Mouse (Mus musculus): ENCODE data around the gene Hnrnpa2b1.
"Not testable (repeated sequence)": the region's sequence is repeated elsewhere in the genome, so short reads cannot be mapped to it uniquely, and the experiment has no call there.

Hnrnpa2b1 gene

GRCm38 (mm10) chr6:51469715-51470310 lies at the start of gene Hnrnpa2b1:
Hnrnpa2b1 (minus strand) TSS chr6:51469894.
- peak; percentile 99 to 100 for DNase-seq (ENCODE audit: low spot score in 2 of 2)

- no peak for DNase-seq (ENCODE audit: low spot score in 2 of 2)
These were observed 45.2 kb upstream of the Hnrnpa2b1 start for GRCm38 (mm10) chr6:51514860-51515259.

DNA sequence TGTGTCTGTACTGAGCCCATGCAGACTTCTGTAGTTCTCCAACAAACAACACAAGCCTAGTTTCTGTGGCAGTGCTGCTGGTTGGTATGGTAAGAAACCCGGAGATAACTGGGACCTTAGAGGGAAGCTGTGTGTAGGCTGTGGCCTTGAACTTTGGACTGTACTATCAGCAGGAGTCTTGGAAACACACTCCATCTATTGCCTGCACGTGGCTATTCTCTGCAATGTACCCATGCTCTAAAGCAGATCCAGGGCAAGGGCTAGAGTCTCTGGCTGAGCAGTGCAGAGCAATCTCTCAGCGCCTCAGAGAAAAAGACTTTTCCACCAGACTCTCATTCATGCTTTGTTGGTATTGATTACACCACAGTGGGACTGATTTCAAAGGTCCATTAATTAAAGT lies 44.1 kb upstream of the Hnrnpa2b1 start:
- DNase-seq (ENCODE audit: low spot score in 2 of 2), result no peak

DNA sequence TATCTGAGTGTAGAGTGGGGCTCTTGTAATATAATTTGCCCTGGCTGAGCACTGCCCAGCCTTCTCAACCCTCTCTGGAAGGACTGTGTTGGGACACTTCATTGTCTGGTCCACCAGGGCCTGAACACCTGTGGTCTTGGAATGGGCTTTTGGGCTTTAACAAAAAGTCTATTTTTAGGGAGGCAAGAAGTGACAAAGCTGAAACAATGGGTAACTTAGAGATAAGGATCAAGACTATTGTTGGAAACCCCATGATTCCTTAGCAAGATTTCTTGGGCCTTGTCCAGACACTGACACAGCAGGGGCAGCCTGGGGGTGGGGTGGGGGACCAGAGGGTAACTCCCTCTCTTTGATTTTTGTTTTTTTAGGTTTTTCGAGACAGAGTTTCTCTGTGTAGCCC lies 41.3 kb upstream of the Hnrnpa2b1 start:
- no peak for DNase-seq (ENCODE audit: low spot score in 2 of 2)

- DNase-seq (ENCODE audit: low spot score in 2 of 2), result peak; percentile 58 to 66
These were observed 40.4 kb upstream of the Hnrnpa2b1 start for GRCm38 (mm10) chr6:51510094-51510493.

- peak; percentile 70 to 79 for DNase-seq (ENCODE audit: low spot score in 2 of 2)
These were observed 39.3 kb upstream of the Hnrnpa2b1 start for GRCm38 (mm10) chr6:51508750-51509648.

- no peak for DNase-seq (ENCODE audit: low spot score in 2 of 2)
These were observed 37.9 kb upstream of the Hnrnpa2b1 start for GRCm38 (mm10) chr6:51507556-51507955.

DNA sequence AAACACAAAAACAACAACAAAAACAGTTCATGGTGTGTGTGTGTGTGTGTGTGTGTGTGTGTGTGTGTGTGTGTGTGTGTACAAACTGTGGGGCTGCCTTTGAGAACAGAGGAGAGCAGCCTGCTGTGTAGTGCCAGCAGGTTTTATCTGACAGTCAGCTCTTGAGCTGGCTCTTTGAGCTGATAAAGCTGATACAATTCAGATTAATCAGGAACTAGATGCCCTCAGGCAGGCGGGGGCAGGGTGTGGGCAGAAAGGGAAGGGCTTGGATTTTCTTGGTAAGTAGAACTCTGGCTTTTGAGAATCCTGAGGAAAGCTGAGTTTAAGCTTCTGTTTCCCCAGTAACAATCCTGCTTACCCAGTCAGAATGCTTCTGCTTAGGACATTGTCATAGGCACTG lies 36.0 kb upstream of the Hnrnpa2b1 start:
- DNase-seq (ENCODE audit: low spot score in 2 of 2), result no peak

DNA sequence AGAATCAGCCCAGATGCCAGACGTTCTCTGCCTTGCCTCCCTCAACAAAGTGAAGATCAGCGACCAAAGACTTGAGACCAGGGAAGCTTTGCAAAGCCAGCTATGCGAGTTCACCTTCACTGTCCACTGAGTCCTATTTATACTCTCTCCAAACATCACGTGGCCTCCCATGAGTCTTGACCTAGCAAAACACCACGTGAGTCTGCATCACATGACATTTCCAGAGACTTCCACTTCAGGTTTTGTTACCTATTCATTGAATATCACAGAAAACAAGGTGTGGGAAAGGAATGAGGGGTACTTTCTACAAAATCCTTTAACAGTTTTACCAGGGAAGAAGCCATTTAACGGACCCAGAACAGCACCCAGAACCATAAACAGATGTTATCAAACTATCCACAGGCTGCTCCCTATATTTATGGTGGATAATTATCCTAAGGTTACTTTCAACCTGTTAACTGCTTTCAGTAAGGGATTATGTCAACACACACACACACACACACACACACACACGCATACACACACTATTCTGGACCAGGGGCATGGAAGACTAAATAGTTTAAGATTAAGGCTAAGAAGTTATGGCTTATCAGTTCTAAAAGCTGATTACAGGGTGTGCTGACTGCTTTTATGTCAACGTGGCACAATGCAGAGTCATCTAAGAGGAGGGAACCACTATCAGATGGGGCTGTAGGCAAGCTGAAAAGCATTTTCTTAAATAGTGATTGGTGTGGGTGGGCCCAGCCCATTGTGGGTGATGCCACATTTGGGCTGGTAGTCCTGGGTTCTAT lies 27.8 kb upstream of the Hnrnpa2b1 start:
- DNase-seq (ENCODE audit: low spot score in 2 of 2), result no peak

GRCm38 (mm10) chr6:51489787-51490186 lies 20.1 kb upstream of the Hnrnpa2b1 start:
- DNase-seq (ENCODE audit: low spot score in 2 of 2), result no peak

DNA sequence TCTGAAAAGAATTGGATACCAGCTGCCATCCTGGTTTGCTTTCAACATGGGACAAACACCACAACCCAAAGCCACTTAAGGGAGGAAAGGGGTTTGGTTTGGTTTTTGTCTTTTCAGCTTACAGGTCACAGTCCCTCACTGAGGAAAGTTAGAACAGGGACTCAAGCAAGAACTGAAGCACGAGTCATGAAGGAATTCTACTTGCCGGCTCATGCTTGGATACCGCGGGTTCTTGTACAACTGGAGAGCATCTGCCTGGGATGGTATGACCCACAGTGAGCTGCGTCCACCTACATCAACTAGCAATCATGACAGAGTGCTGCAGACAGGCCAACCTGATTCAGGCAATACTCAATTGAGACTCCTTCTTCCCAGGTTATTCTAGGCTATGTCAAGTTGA lies 17.0 kb upstream of the Hnrnpa2b1 start:
- DNase-seq (ENCODE audit: low spot score in 2 of 2), result no peak

GRCm38 (mm10) chr6:51486076-51486710 lies 16.5 kb upstream of the Hnrnpa2b1 start:
- no peak for DNase-seq (ENCODE audit: low spot score in 2 of 2)

DNA sequence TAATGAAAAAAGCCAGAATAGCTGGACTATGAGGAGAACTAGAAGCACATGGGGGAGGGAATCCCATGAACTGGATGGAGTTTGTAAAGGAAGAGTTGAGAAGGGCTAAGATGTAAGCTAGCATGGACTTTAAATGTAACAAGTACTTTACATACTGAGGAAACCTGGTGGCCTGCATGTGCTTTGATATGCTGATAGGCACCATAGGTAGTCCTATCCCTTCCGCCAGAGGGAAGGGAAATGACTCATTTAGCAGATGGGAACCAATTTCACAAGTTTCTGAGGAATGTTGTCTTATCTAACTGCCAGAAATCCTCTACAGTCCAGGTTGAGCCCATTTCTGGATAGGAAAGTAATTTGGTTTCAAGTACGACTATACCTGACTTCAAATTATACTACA lies 16.0 kb upstream of the Hnrnpa2b1 start:
- no peak for DNase-seq (ENCODE audit: low spot score in 2 of 2)

- not testable (repeated sequence) for DNase-seq (ENCODE audit: low spot score in 2 of 2)
These were observed 14.9 kb upstream of the Hnrnpa2b1 start for GRCm38 (mm10) chr6:51484556-51484955.

GRCm38 (mm10) chr6:51483861-51484260 lies 14.2 kb upstream of the Hnrnpa2b1 start:
- DNase-seq (ENCODE audit: low spot score in 2 of 2), result no peak

DNA sequence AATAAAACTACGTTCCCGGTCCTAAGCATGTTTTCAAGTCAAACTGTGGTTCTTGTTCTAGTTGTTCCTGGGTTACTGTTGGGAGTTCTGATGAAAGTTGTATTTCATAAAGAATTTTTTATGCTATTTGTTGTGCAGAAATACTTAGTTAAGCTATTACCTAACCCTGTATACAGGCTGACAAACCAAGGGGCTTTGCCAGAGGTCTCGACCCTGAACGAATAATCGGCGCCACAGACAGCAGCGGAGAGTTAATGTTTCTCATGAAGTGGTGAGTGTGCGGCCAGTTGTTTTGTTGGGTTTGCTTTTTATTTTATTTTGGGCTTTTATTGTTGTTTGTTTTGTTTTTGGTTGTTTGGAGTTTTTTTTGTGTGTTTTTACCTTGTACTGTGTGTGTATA lies 11.9 kb upstream of the Hnrnpa2b1 start:
- no peak for DNase-seq (ENCODE audit: low spot score in 2 of 2)

- no peak for DNase-seq (ENCODE audit: low spot score in 2 of 2)
These were observed 9.5 kb upstream of the Hnrnpa2b1 start for GRCm38 (mm10) chr6:51479136-51479731.

GRCm38 (mm10) chr6:51472213-51472612 lies 2.5 kb upstream of the Hnrnpa2b1 start:
- DNase-seq (ENCODE audit: low spot score in 2 of 2), result no peak

GRCm38 (mm10) chr6:51471782-51472181 lies 2.1 kb upstream of the Hnrnpa2b1 start:
- no peak for DNase-seq (ENCODE audit: low spot score in 2 of 2)

- no peak for DNase-seq (ENCODE audit: low spot score in 2 of 2)
These were observed 1.4 kb upstream of the Hnrnpa2b1 start for GRCm38 (mm10) chr6:51471179-51471505.

DNA sequence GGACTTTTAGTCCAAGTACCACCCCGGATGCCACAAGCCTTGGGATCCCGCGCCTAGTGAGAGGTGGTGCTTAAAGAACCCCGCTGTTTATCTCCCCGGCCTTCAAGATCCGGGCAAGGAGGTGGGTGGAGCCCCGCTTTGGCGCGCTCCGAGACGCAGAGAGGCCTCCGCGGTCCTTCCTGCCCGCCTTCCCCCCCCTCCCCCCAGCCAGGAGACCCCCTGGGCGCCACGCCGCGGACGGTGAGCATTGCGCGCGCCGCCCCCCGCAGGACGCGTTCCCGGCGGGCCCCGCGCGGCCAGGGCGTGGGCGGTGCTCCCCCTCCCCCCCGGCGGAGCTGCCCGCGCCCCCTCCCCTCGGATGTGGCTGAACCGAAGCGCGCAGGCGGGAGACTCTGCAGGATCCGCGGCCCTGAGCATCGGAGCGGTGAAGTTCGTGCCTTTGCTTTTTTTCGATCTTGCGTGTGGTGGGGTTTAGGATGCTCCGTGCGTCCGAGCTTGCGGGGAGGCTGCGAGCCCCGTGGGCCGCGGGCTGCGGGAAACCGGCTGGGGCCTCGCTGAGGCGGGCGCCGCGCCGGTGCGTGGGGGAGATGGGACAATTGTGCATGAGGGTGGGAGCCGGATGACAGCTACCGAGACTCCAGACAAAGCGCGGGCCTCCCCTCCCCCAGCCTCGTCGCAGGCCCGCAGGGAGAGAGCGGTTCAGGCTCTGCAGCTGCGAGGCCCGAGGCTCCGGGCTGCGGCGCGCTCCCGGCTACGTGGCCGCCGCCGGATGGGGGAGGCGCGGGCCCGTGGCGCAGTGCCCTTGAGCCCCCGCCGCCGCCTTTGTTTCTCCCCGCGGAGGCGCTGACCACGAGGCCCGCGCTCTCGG lies 851 bp upstream of the Hnrnpa2b1 start, which contains the start of gene Cbx3:
TSS of gene Cbx3 (plus strand) at position 50 of the 868 bp plus-strand sequence.
- peak; percentile 46 to 59 for DNase-seq (ENCODE audit: low spot score in 2 of 2)

Data from natural killer cell, adult 2 months (primary cell).